Mouse (Mus musculus): Measurements from ENCODE around the gene Slc39a3. TPM values are rescaled to one million over a fixed set of nuclear protein-coding genes. Genes with fewer than 3 reads are reported as not detected.

Slc39a3 gene
- total and polyA plus RNA-seq, 3 experiments = 2.8 to 9.6 (median 7.4) TPM

DNA sequence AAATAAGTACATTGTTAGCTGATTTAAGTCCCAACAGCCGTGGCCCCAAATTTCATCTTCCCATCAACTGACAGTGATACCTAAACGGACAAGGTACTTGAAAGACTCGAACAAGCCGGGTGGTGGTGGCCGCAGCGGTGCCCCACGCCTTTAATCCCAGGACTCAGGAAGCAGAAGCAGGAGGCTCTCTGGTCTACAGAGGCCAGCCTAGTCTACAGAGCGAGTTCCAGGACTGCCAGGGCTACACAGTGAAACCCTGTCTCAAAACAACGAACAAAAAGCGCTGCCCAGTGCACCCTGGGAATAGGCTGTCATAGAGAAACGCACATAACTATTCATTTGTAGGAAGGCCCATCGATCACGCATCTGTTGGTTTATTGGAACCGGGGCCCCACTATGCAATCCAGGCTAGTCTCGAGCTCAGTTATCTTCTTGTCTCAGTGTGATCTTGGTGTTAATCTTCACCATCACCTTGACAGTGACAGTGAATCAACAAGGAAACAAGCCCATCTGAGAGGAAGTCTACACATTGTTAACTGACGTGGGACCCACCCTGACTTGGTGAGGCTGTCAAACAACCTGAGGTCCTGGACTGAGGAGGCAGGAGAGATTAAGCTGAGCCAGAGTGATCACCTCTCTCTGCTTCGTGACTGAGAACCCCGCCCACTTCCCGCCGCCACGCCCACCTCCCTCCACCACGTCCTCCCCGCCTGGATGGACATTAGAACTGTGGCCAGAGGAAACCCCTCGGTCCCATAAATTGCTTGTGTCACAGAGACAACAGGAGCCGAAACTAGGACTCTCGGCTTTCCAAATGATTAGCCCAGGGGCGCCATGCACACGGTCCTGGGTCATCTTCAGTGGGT is 36.8 kb downstream of the Slc39a3 start:
- peak; percentile 48 for DNase-seq (ENCODE audit: low spot score)

DNA sequence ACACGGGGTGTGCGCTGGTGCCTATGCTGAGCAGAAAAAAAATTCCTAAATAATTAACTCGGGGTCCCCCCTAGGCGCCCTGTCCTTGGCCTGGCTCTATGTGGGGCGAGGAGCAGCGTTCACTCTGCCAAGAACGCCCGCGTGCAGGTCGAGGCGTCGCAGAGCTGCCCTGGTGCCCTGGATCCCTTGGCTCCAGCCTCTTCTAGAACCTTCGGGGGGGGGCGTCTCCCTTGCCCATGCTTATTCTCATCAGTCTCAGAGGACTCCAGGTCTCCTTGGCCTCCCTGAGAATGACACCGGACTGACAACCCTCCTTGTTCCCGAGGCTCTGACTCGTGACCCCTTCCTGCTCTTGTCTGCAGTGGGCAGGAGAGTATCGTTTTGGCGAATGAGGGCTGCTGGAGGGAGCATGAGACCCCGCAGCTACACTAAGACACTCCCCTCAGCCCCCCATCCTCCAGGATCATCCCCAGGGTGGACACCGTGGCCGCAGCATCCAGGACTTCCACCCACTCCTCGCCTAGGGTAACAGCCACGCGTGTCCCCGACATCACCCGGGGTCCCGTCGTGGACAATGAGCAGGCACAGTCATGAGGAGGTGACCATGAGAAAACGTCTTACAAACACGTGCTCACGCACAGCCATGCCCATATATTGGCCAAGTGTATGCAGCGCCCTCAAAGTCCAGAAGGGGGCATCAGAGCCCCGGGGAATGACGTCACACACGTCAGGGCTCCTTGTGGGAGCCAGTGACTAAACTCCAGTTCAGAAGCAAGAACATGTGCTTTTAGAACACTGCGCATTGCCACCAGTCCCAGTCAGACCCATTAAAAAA is 37.6 kb downstream of the Slc39a3 start:
- Histone ChIP-seq H3K4me1 (ENCODE audit: insufficient read depth, low read depth, low read length) (peaks cover 43% of the 10 kb centered on the region), H3K4me3 (ENCODE audit: low read depth, low read length) (peak overlapping the region; percentile 63; the same call in 1 of the 2 replicates), H3K9me3 (replicated peaks) (no peaks in the 10 kb centered on the region), H3K36me3 (replicated peaks) (no peaks in the 10 kb centered on the region), H3K27me3 (ENCODE audit: insufficient read depth, low read length) (peaks cover 29% of the 10 kb centered on the region; the same call in 1 of the 2 replicates)
- DNase-seq (ENCODE audit: low spot score) (peak; percentile 67), ATAC-seq (ENCODE audit: extremely low read depth, insufficient number of reproducible peaks, low FRiP score, poor library complexity, severe bottlenecking) (peak; percentile 71)
- TF ChIP-seq CTCF (IDR thresholded peaks at IDR 0.05; ENCODE audit: low read depth, low read length) = peak; percentile 96
- no peak for TF ChIP-seq GATA1 (IDR thresholded peaks at IDR 0.05; ENCODE audit: borderline replicate concordance, low read length)

More for the DNA sequence above, 36.8 kb downstream of the Slc39a3 start:
- no peaks in the 10 kb centered on the region for H3K9me3 ChIP-seq (replicated peaks)
- H3K4me3 ChIP-seq (ENCODE audit: low read depth, low read length) = peak overlapping the region; percentile 63; the same call in 1 of the 2 replicates
- no peak for TF ChIP-seq GATA1 (IDR thresholded peaks at IDR 0.05; ENCODE audit: borderline replicate concordance, low read length)
- TF ChIP-seq POLR2AphosphoS5 (IDR thresholded peaks at IDR 0.05; ENCODE audit: insufficient replicate concordance, low read depth, low read length) = no peak
- TF ChIP-seq CTCF (IDR thresholded peaks at IDR 0.05; ENCODE audit: low read depth, low read length) = no peak
- peak; percentile 49; the same call in 1 of the 2 replicates for TF ChIP-seq TAL1 (conservative IDR thresholded peaks at IDR 0.05; ENCODE audit: low read depth, low read length)
- TF ChIP-seq GATA2 (IDR thresholded peaks at IDR 0.05; ENCODE audit: borderline replicate concordance, low read depth, low read length) = no peak
- peaks cover 25% of the 10 kb centered on the region; the same call in 1 of the 2 replicates for H3K27me3 ChIP-seq (ENCODE audit: insufficient read depth, low read length)
- H3K4me1 ChIP-seq (ENCODE audit: insufficient read depth, low read depth, low read length) = peaks cover 35% of the 10 kb centered on the region
- ATAC-seq (ENCODE audit: extremely low read depth, insufficient number of reproducible peaks, low FRiP score, poor library complexity, severe bottlenecking) = peak; percentile 67
- no peaks in the 10 kb centered on the region for H3K36me3 ChIP-seq (replicated peaks)

DNA sequence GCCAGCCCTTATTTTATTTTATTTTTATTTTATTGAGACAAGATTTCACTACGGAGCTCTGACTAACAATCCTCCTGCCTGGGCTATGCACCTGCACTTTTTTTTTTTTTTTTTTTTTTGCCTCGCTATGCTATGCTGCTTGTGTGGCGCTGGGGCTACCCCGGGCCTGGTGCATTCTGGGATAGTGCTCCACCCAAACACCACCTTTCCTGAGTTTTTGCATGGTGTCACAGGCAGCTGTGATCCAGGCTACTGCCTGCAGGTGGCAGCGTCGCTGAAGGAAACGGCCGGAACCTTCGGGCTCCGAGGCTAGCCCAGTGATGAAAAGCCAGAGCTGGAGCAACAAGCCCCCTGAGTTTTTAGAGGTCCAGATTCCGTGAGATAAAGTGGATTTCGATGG is 38.4 kb downstream of the Slc39a3 start:
- Histone ChIP-seq H3K4me1 (ENCODE audit: insufficient read depth, low read depth, low read length) (peaks cover 43% of the 10 kb centered on the region), H3K27me3 (ENCODE audit: insufficient read depth, low read length) (peaks cover 28% of the 10 kb centered on the region; the same call in 1 of the 2 replicates), H3K4me3 (ENCODE audit: low read depth, low read length) (no peak overlapping the region), H3K9me3 (replicated peaks) (no peaks in the 10 kb centered on the region), H3K36me3 (replicated peaks) (no peaks in the 10 kb centered on the region)
- TF ChIP-seq GATA2 (IDR thresholded peaks at IDR 0.05; ENCODE audit: borderline replicate concordance, low read depth, low read length) (no peak), GATA1 (IDR thresholded peaks at IDR 0.05; ENCODE audit: borderline replicate concordance, low read length) (no peak), CTCF (IDR thresholded peaks at IDR 0.05; ENCODE audit: low read depth, low read length) (no peak), POLR2AphosphoS5 (IDR thresholded peaks at IDR 0.05; ENCODE audit: insufficient replicate concordance, low read depth, low read length) (no peak), TAL1 (conservative IDR thresholded peaks at IDR 0.05; ENCODE audit: low read depth, low read length) (no peak)
- peak; percentile 39 for DNase-seq (ENCODE audit: low spot score)
- no peak for ATAC-seq (ENCODE audit: extremely low read depth, insufficient number of reproducible peaks, low FRiP score, poor library complexity, severe bottlenecking)

DNA sequence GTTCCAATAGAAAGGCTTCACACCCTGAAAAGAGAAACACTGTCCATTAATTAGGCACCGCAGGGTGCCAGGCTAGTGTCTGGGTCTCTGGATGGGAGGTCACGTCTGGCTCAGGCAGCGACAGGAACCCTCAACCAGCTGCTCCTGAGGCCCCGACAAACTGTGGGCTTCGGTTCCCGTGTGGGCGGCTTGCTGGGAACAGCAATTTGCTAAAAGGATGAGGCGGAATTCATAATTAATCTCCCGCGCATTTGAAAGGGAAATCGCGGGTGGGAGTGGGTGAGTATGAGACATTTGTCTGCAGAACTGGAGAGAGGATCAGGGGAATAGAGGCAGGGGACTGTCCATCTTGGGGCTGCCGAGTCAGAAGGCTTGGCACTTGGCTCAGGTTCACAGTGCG is 39.2 kb downstream of the Slc39a3 start:
- Histone ChIP-seq H3K27me3 (ENCODE audit: insufficient read depth, low read length) (peaks cover 31% of the 10 kb centered on the region; the same call in 1 of the 2 replicates), H3K4me1 (ENCODE audit: insufficient read depth, low read depth, low read length) (peaks cover 43% of the 10 kb centered on the region), H3K36me3 (replicated peaks) (no peaks in the 10 kb centered on the region), H3K4me3 (ENCODE audit: low read depth, low read length) (no peak overlapping the region), H3K9me3 (replicated peaks) (no peaks in the 10 kb centered on the region)
- no peak for ATAC-seq (ENCODE audit: extremely low read depth, insufficient number of reproducible peaks, low FRiP score, poor library complexity, severe bottlenecking)
- no peak for DNase-seq (ENCODE audit: low spot score)
- no peak for TF ChIP-seq POLR2AphosphoS5 (IDR thresholded peaks at IDR 0.05; ENCODE audit: insufficient replicate concordance, low read depth, low read length)

- Histone ChIP-seq H3K4me1 (ENCODE audit: insufficient read depth, low read depth, low read length) (peaks cover 43% of the 10 kb centered on the region), H3K4me3 (ENCODE audit: low read depth, low read length) (no peak overlapping the region), H3K36me3 (replicated peaks) (no peaks in the 10 kb centered on the region), H3K9me3 (replicated peaks) (no peaks in the 10 kb centered on the region), H3K27me3 (ENCODE audit: insufficient read depth, low read length) (peaks cover 34% of the 10 kb centered on the region; the same call in 1 of the 2 replicates)
- no peak for DNase-seq (ENCODE audit: low spot score)
- TF ChIP-seq GATA2 (IDR thresholded peaks at IDR 0.05; ENCODE audit: borderline replicate concordance, low read depth, low read length) (no peak), CTCF (IDR thresholded peaks at IDR 0.05; ENCODE audit: low read depth, low read length) (no peak), TAL1 (conservative IDR thresholded peaks at IDR 0.05; ENCODE audit: low read depth, low read length) (no peak), POLR2AphosphoS5 (IDR thresholded peaks at IDR 0.05; ENCODE audit: insufficient replicate concordance, low read depth, low read length) (no peak), GATA1 (IDR thresholded peaks at IDR 0.05; ENCODE audit: borderline replicate concordance, low read length) (no peak)
- ATAC-seq (ENCODE audit: extremely low read depth, insufficient number of reproducible peaks, low FRiP score, poor library complexity, severe bottlenecking) = no peak
These were observed 39.9 kb downstream of the Slc39a3 start for GRCm38 (mm10) chr10:80997332-80997731.

DNA sequence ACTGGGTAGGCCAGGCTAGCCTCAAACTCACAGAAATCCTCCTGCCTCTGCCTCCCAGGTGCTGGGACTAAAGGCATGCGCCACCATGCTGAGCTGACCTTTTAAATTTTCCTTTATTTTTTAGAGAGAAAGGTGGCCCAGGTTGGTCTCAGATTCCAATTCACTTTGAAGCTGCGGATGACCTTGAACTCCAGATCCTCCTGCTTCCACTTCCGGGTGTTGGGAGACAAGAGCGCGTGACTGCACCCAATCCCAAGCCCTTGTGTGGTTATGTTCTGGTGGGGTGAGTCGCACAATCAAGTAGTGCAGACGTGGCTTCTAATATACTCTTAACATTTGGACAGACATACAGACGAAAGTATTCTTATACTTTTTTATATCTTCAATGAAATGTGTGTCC is 40.7 kb downstream of the Slc39a3 start:
- Histone ChIP-seq H3K4me3 (ENCODE audit: low read depth, low read length) (no peak overlapping the region), H3K27me3 (ENCODE audit: insufficient read depth, low read length) (peaks cover 38% of the 10 kb centered on the region; the same call in 1 of the 2 replicates)
- no peak for ATAC-seq (ENCODE audit: extremely low read depth, insufficient number of reproducible peaks, low FRiP score, poor library complexity, severe bottlenecking)

More for the DNA sequence above, 40.7 kb downstream of the Slc39a3 start:
- H3K36me3 ChIP-seq (replicated peaks) = no peaks in the 10 kb centered on the region
- no peak for DNase-seq (ENCODE audit: low spot score)
- H3K4me1 ChIP-seq (ENCODE audit: insufficient read depth, low read depth, low read length) = peaks cover 39% of the 10 kb centered on the region
- H3K9me3 ChIP-seq (replicated peaks) = no peaks in the 10 kb centered on the region
- TF ChIP-seq TAL1 (conservative IDR thresholded peaks at IDR 0.05; ENCODE audit: low read depth, low read length) = no peak
